Mouse (Mus musculus): ENCODE results near the gene Prkcb.

Gene Prkcb

DNA sequence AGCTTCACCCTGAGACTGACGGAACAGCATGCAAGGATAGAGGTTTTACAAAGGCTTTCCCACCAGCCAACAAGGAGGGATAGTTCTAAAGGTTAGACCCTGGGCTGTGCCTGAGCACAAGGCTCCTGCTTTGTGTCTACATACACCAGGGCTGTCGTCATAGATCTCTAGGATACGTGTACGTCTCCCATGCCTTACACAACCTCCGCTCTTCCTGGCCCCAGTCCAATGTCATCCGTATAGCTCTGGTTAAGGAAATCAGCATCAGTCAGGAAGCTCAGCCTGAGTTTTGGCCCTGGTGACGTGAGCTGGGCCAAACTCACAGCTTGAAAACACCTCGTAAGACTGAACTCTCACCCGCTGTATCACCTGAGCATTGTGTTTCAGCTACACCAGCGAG is 307.3 kb downstream of the Prkcb start:
- DNase-seq (ENCODE audit: low read depth, low spot score) = no peak

DNA sequence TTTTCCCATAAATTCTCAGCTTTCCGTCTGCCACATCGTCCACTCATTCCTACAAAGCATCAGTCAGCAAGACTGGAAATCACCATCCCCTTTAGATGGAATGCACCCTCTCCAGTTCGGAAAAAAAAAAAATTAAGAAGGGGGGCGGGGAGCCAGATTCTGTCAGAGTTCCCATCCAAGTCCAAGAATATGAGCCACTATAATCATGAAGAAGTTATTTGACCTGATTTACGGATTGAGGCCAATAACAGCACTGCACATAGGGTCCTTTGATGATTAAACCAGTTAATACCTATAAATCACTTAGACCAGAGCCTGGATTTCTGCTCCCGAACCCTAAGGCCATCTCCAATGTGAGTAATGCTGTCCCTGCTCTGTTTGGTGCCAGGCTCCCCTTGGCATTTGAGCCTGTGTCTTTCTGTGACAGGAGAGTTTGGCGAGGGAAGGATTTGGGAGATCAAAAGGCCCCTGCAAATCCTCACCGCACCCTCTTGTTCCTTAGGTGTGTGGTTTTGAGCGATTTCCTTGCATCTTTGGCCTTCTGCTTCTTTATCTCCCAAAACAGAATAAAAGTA is 308.1 kb downstream of the Prkcb start:
- DNase-seq (ENCODE audit: low read depth, low spot score) = no peak

GRCm38 (mm10) chr7:122597313-122597712 is 308.8 kb downstream of the Prkcb start:
- no peak for DNase-seq (ENCODE audit: low read depth, low spot score)

GRCm38 (mm10) chr7:122600856-122601255 is 312.3 kb downstream of the Prkcb start:
- DNase-seq (ENCODE audit: low read depth, low spot score) = no peak

DNA sequence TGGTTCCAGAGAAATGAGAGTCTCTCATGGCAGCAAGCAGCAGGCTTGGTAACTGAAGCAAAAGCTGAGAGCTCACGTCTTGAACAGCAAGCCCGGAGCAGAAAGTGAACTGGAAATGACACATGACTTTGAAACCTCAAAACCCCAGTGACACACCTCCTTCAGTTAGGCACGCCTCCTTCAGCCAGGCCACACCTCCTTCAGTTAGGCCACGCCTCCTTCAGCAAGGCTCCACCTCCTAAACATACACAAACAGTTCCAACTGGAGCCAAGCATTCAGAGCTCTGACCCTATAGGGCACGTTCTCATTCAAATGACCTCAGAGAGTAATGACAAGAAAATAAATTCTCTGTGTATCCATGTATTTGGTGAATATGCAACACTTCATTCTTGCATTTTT is 316.5 kb downstream of the Prkcb start:
- DNase-seq (ENCODE audit: low read depth, low spot score) = no peak

GRCm38 (mm10) chr7:122609420-122609819 is 320.9 kb downstream of the Prkcb start:
- no peak for DNase-seq (ENCODE audit: low read depth, low spot score)

GRCm38 (mm10) chr7:122610161-122610560 is 321.6 kb downstream of the Prkcb start:
- no peak for DNase-seq (ENCODE audit: low read depth, low spot score)

GRCm38 (mm10) chr7:122613876-122614275 is 325.3 kb downstream of the Prkcb start:
- no peak for DNase-seq (ENCODE audit: low read depth, low spot score)

- no peak for DNase-seq (ENCODE audit: low read depth, low spot score)
These were observed 333.7 kb downstream of the Prkcb start for GRCm38 (mm10) chr7:122622125-122622774.

GRCm38 (mm10) chr7:122623753-122624152 is 335.2 kb downstream of the Prkcb start:
- no peak for DNase-seq (ENCODE audit: low read depth, low spot score)

DNA sequence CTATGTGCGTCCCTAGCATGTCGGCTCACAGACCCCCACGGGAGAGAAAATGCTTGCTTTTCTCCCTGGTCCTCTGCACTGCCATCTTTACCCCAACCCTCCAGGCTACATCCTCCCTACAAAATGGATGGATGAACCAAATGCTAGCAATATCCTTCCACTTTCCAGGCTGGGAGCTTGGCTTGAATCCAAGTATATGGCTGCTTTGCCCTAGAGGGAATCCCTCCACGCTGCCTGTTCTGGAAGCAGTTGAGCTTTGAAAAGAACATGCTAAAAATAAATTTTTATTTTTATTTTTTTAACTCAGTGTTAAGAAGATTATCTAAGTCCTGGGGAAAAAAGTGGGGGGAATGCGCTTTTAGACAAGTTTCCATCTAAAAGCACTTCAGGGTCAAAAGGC is 339.5 kb downstream of the Prkcb start:
- no peak for DNase-seq (ENCODE audit: low read depth, low spot score)

- DNase-seq (ENCODE audit: low read depth, low spot score) = no peak
These were observed 341.8 kb downstream of the Prkcb start for GRCm38 (mm10) chr7:122630386-122630785.

DNA sequence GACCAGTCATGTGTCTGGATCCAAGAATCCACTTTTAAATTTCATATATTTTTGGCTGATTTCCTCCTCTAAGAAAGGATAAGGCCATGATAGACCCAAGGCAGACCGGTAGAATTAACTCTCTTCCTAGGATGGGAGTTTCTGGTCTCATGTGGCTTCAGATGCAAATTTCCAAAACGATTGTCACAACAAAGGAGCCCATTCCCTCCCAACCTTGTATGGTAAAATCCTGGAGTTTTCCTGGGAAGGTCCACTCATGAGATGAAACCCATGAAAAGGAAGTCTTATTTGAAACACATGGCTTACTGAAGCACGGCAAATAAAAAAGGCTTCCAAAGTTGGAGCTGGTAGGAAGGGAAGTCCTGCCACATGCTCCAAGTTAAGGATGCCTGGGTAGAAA is 342.6 kb downstream of the Prkcb start:
- no peak for DNase-seq (ENCODE audit: low read depth, low spot score)

DNA sequence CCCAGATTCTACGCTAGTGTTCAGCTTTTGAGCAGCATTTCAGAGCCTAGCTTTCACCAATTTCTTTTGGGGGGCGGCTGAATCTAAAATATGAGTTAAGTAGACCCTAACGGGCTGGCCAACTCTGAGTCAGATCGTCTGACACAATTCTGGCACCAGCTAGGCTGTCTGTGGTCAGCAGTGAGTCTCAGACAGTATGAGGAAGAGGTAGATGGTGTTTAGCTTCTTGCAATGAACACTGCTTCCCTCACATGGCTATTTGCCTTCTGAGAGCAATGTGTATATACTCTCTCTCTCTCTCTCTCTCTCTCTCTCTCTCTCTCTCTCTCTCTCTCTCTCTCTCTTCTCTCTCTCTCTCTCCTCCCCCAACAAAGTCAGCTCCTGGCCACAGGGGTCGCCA is 344.4 kb downstream of the Prkcb start:
- DNase-seq (ENCODE audit: low read depth, low spot score) = no peak

GRCm38 (mm10) chr7:122633463-122633862 is 344.9 kb downstream of the Prkcb start:
- DNase-seq (ENCODE audit: low read depth, low spot score) = no peak

GRCm38 (mm10) chr7:122643676-122644075 is 355.1 kb downstream of the Prkcb start:
- DNase-seq (ENCODE audit: low read depth, low spot score) = no peak

- no peak for DNase-seq (ENCODE audit: low read depth, low spot score)
These were observed 360.8 kb downstream of the Prkcb start for GRCm38 (mm10) chr7:122649306-122649705.

GRCm38 (mm10) chr7:122652523-122652922 is 364.0 kb downstream of the Prkcb start:
- no peak for DNase-seq (ENCODE audit: low read depth, low spot score)

DNA sequence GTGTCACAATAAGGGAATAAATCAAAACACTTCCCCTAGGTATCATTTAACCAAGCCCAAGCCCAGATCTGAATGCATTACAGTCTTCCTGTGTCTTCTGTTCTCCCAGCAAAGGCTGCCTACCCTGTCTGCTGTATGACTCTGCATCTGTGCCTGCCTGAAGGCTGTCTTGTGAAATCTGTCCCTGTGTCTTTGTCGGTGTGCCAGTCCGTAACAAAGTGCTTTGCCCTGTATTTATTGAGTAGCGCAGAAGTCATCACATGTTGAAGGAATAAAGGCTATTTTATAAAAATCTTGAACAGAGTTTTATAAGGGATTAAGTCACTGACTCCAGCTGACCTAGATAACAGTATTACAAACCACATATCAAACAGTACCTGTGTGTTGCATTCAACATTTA is 368.1 kb downstream of the Prkcb start:
- DNase-seq (ENCODE audit: low read depth, low spot score) = no peak

- DNase-seq (ENCODE audit: low read depth, low spot score) = no peak
These were observed 369.0 kb downstream of the Prkcb start for GRCm38 (mm10) chr7:122657423-122658126.

GRCm38 (mm10) chr7:122665311-122666049 is 376.9 kb downstream of the Prkcb start:
- no peak for DNase-seq (ENCODE audit: low read depth, low spot score)

DNA sequence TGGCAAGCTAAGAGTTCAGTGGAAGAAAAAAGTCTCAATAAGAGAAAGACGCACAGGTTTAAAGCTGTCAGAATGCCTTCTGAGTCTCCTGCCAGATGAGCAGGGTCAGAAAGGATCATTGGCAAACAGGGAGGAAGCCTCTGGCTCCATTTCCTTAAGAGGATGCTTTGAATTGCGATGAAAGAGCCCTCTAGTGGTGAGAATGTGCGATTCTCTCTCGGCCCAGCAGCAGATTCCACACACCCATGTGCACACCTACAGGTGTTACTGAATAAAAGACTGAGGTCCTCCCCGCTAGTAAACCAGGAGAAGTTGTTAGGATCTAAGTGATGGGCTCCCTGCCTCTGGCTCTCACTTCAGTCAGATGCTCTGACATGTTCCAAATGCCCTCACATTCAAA is 379.4 kb downstream of the Prkcb start:
- DNase-seq (ENCODE audit: low read depth, low spot score) = peak; percentile 22

Measured in embryo, embryonic 11.5 days (tissue).